ENCODE assay signal across 17 mouse cellular contexts in genomic region chr8:91987854-91988253, GRCm38 (mm10).
DNase-seq lines count a peak whose midpoint lies in the region; ATAC-seq and TF ChIP-seq lines count a peak whose summit lies in the region.
"Had no signal": no experiment of that assay in that cellular context is flagged by ENCODE, and none has a peak within 500 bp of the region (broad histone marks: within the 10 kb centered on the region; RNA-seq: fewer than 3 reads in every experiment).

No protein-coding gene starts in this region.

- peak; percentile 51 for TF ChIP-seq POLR2A in heart, adult 2 months (IDR thresholded peaks at IDR 0.05; ENCODE audit: insufficient read depth, low read depth, low read length)

- DNase-seq in heart, adult 2 months: peak; percentile 45 to 77
- DNase-seq in heart, postnatal 25 days (ENCODE audit: low spot score): peak; percentile 34
- peak; percentile 80 for DNase-seq in lung, postnatal 10 days
- no peak for DNase-seq in midbrain, postnatal 0 days (ENCODE audit: low spot score)
- no peak for DNase-seq in thymus, postnatal 0 days (ENCODE audit: low spot score)
- no peak for DNase-seq in cerebellum, adult 9-10 months
- DNase-seq: adrenal gland, adult 8-10 months; cerebellum, adult 11-12 months; kidney, postnatal 14 days; midbrain, embryonic 14.5 days; thymus, adult 2 months had no signal

- peaks cover 4% of the 10 kb centered on the region; the same call in 1 of the 2 replicates for H3K9me3 ChIP-seq in heart, embryonic 11.5 days (replicated peaks; ENCODE audit: control insufficient read depth, low read length)
- H3K9me3 ChIP-seq in midbrain, postnatal 0 days (ENCODE audit: low read length): peaks cover 4% of the 10 kb centered on the region; the same call in 1 of the 2 replicates
- H3K9me3 ChIP-seq: embryonic facial prominence, embryonic 13.5 days; intestine, embryonic 15.5 days; limb, embryonic 15.5 days had no signal

- no peak for TF ChIP-seq CTCF in heart, adult 2 months (IDR thresholded peaks at IDR 0.05)
- TF ChIP-seq CTCF in midbrain, postnatal 0 days (IDR thresholded peaks at IDR 0.05): no peak

- H3K79me2 ChIP-seq in heart, adult 2 months (replicated peaks; ENCODE audit: control insufficient read depth, insufficient read depth, low read length): no peaks in the 10 kb centered on the region

- no peaks in the 10 kb centered on the region for H3K27me3 ChIP-seq in heart, adult 2 months (ENCODE audit: control insufficient read depth, insufficient read depth, low read length)
- peaks cover 14% of the 10 kb centered on the region for H3K27me3 ChIP-seq in heart, embryonic 11.5 days (ENCODE audit: control insufficient read depth, insufficient read depth, low read length)
- H3K27me3 ChIP-seq in midbrain, postnatal 0 days (ENCODE audit: insufficient read depth, low read length): no peaks in the 10 kb centered on the region

- 27% methylated on average over 6 of the region's 6 CpGs for WGBS in heart, adult 2 months
- WGBS in heart, embryonic 11.5 days (ENCODE audit: insufficient replicate concordance): 16% methylated on average over 6 of the region's 6 CpGs
- whole genome bisulfite sequencing in midbrain, postnatal 0 days: 87% methylated on average over 6 of the region's 6 CpGs

- H3K4me3 ChIP-seq in heart, adult 2 months: no peak overlapping the region
- H3K4me3 ChIP-seq in heart, embryonic 11.5 days (ENCODE audit: low read depth, low read length): no peak overlapping the region
- H3K4me3 ChIP-seq in midbrain, postnatal 0 days (ENCODE audit: low read depth, low read length): no peak overlapping the region
- H3K4me3 ChIP-seq: embryonic facial prominence, embryonic 13.5 days; forebrain, embryonic 10.5 days; intestine, embryonic 15.5 days; limb, embryonic 15.5 days had no signal

- H3K4me1 ChIP-seq in heart, adult 2 months (ENCODE audit: control insufficient read depth, insufficient read depth, low read length): peaks cover 8% of the 10 kb centered on the region
- peaks cover 26% of the 10 kb centered on the region for H3K4me1 ChIP-seq in heart, embryonic 11.5 days (ENCODE audit: control insufficient read depth, insufficient read depth, low read length)
- H3K4me1 ChIP-seq in midbrain, postnatal 0 days (ENCODE audit: insufficient read depth, low read length): peaks cover 12% of the 10 kb centered on the region; the same call in 1 of the 2 replicates
- H3K4me1 ChIP-seq: intestine, embryonic 15.5 days; limb, embryonic 15.5 days had no signal

- no peak overlapping the region for H3K4me2 ChIP-seq in heart, embryonic 11.5 days
- H3K4me2 ChIP-seq in midbrain, postnatal 0 days (ENCODE audit: low read depth, low read length, poor library complexity, severe bottlenecking): no peak overlapping the region
- H3K4me2 ChIP-seq: embryonic facial prominence, embryonic 13.5 days; intestine, embryonic 15.5 days; limb, embryonic 15.5 days had no signal

- peak overlapping the region; percentile 52 for H3K27ac ChIP-seq in heart, adult 2 months
- peak overlapping the region; percentile 78 for H3K27ac ChIP-seq in heart, embryonic 11.5 days (ENCODE audit: low read depth, low read length)
- H3K27ac ChIP-seq in midbrain, postnatal 0 days (ENCODE audit: low read depth, low read length): no peak overlapping the region
- H3K27ac ChIP-seq: embryonic facial prominence, embryonic 13.5 days; forebrain, embryonic 10.5 days; intestine, embryonic 15.5 days; limb, embryonic 15.5 days had no signal

- H3K9ac ChIP-seq in heart, adult 2 months (ENCODE audit: low read depth, low read length): no peak overlapping the region
- H3K9ac ChIP-seq in heart, embryonic 11.5 days (ENCODE audit: low read depth, low read length): no peak overlapping the region
- no peak overlapping the region for H3K9ac ChIP-seq in midbrain, postnatal 0 days (replicated peaks; ENCODE audit: low read length, poor library complexity, severe bottlenecking)
- H3K9ac ChIP-seq: embryonic facial prominence, embryonic 13.5 days; intestine, embryonic 15.5 days; limb, embryonic 15.5 days had no signal

- peaks cover 8% of the 10 kb centered on the region for H3K36me3 ChIP-seq in heart, adult 2 months (ENCODE audit: control insufficient read depth, insufficient read depth, low read length)
- no peaks in the 10 kb centered on the region for H3K36me3 ChIP-seq in heart, embryonic 11.5 days (ENCODE audit: control insufficient read depth, insufficient read depth, low read length)
- H3K36me3 ChIP-seq in midbrain, postnatal 0 days (ENCODE audit: insufficient read depth, low read length): no peaks in the 10 kb centered on the region
- H3K36me3 ChIP-seq: embryonic facial prominence, embryonic 13.5 days; forebrain, embryonic 10.5 days; G1E; intestine, embryonic 15.5 days; limb, embryonic 15.5 days had no signal

- ATAC-seq in heart, embryonic 11.5 days (replicated peaks; ENCODE audit: insufficient number of reproducible peaks, low FRiP score, low TSS enrichment): peak; percentile 75
- no peak for ATAC-seq in midbrain, postnatal 0 days (ENCODE audit: low FRiP score)
- ATAC-seq: intestine, embryonic 15.5 days had no signal

- intact Hi-C loops in heart, adult 2 months (cut with DNase I): loop anchor here (5.0 kb wide), 1 partner anchor 186 kb away; the partner anchor contains the start of gene Irx3
- intact Hi-C loops in heart, postnatal 25 days (cut with DNase I): loop anchor here (5.0 kb wide), 1 partner anchor 369 kb away; the partner anchor contains the start of gene Irx5

- peak; percentile 100 for TF ChIP-seq EP300 in heart, adult 2 months (IDR thresholded peaks at IDR 0.05; ENCODE audit: insufficient read depth, low read depth, low read length)

Comparison
In these comparisons a context has a peak if more than half of its experiments do, and no peak if none do; other contexts are left out.
1. DNase-seq: peak in heart, adult 2 months (2 of 2), heart, postnatal 25 days (single experiment) and lung, postnatal 10 days (single experiment); none in midbrain, postnatal 0 days (single experiment), thymus, postnatal 0 days (single experiment) and cerebellum, adult 9-10 months (single experiment).